Mouse (Mus musculus): Measurements from ENCODE around the gene Tac2. TPM values are rescaled to one million over a fixed set of nuclear protein-coding genes. Genes with fewer than 3 reads are reported as not detected.

Gene Tac2
- 10 to 100 TPM; 18.3 to 18.5 TPM for total RNA-seq (2021)

DNA sequence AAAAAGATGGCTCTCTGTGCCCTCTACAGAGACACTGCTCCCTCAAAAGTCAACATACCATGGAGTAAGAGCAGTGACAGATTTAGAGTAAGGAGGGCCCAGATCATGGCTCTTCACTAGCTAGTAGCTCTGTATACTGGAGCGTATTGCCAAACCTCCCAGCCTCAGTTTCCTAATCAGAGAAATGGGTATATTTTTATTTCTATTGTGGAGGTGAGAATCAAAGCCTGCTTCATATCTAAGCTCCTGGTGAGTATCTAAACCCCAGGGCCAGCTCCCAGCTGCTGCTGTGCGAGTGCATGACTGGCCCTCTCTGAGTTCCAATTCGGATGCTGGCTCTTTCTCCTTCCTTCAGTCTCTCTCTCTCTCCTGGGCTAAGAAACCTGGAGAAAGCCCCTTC, at the start of gene Tac2:
TSS of gene Tac2 (plus strand) at position 301 of the 400 bp plus-strand sequence.
- no peak for DNase-seq (ENCODE audit: low spot score in 2 of 2)
- intact Hi-C loops (cut with DNase I), result no loop called here

DNA sequence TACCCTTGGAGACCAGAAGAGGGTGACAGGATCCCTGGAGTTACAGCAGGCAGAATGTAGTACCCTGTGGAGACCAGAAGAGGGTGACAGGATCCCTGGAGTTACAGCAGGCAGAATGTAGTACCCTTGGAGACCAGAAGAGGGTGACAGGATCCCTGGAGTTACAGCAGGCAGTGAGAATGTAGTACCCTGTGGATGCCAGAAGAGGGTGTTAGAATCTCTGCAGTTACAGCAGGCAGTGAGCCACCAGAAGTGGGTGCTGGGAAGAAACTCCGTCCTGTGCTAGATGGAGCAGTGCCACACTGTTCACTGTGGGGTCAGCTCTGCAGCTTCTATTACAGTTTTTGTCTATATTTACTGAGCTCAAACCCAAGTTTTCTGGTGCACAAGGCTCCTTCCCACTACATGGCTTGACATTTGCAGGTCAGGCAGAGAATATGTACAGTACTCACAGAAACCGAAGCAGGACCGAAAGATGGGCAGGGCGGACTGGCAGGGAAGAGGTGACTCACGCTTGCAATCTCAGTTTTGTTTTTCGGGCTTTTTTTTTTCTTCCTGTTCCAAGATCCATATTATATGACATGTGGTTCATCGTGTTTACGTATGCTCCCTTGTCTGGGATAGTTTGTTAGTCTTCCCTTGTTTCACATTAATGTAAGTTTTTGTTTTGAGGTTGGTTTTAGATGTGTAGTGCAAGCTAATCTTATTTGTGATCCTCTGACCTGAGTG, 49.3 kb upstream of the Tac2 start:
- intact Hi-C loops (cut with DNase I), result loop anchor here (1.0 to 5.0 kb wide), 2 partner anchors 34 to 262 kb away; no protein-coding TSS in a partner anchor
- DNase-seq (ENCODE audit: low spot score in 2 of 2), result peak; percentile 93 to 99

DNA sequence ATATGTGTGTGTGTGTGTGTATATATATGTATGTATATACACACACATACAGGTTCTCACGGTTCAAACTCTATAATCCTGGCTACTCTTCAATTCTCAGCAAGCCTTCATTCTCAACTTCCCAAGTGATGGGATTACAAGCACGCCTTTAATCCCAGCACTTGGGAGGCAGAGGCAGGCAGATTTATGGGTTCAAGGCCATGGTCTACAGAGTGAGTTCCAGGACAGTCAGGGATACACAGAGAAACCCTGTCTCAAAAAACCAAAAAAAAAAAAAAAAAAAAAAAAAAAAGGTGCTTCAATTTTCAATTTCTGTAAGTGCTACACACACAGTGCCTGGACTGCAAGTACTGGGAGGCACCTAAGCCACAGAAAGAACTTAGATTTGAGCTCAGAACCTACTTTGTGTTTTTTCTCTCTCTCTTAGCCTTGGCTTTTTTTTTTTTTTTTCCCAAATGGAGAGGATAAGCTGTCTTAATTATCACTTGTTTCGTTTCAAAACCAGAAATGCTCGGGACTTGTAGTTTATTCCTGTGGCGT, 48.3 kb upstream of the Tac2 start:
- no peak for DNase-seq (ENCODE audit: low spot score in 2 of 2)
- intact Hi-C loops (cut with DNase I), result loop anchor here (5.0 kb wide), 1 partner anchor 261 kb away; no protein-coding TSS in a partner anchor

DNA sequence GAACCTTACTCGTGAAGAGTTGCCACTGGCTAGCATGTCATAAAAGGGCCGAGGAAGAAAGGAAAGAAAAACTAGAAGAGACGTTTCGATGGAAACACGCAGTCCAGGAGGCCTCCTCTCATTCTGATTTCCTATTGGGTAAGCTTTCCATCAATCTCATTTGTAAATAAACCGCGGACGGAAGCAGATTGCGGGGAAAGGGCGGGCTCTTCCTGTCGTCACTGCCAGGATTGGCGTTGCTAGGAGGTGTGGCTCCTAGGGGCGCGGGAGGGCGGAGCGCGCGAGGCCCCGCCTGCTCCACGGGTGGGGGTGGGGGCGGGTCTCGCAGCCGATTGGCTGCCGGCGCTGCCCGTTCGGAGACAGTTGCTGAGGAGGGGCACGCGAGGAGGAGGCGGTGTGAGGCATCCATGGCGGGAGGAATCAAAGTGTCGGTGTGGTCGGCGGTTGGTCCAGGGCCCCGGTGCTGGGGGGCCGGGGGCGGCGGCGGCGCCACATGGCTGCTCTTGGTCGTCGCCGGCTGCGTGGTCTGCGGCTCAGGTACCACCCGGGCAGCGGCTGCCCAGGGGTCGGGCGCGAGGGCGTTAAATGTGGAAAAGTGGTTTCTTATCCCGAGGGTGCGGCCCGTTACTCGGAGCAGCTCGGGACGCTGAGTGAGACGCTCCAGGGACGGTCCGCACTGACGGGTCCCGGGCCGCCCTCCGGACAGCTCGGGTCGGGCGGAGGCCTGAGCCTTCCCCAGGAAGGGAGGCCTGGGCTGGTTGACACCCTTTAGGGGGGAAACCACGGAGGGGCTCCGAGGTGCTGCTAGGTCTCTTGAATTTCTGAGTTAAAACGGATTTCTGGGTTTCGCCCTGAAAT, 47.4 kb upstream of the Tac2 start:
- DNase-seq (ENCODE audit: low spot score in 2 of 2), result peak; percentile 93 to 99
- intact Hi-C loops (cut with DNase I), result loop anchor here (5.0 kb wide), 1 partner anchor 260 kb away; no protein-coding TSS in a partner anchor

DNA sequence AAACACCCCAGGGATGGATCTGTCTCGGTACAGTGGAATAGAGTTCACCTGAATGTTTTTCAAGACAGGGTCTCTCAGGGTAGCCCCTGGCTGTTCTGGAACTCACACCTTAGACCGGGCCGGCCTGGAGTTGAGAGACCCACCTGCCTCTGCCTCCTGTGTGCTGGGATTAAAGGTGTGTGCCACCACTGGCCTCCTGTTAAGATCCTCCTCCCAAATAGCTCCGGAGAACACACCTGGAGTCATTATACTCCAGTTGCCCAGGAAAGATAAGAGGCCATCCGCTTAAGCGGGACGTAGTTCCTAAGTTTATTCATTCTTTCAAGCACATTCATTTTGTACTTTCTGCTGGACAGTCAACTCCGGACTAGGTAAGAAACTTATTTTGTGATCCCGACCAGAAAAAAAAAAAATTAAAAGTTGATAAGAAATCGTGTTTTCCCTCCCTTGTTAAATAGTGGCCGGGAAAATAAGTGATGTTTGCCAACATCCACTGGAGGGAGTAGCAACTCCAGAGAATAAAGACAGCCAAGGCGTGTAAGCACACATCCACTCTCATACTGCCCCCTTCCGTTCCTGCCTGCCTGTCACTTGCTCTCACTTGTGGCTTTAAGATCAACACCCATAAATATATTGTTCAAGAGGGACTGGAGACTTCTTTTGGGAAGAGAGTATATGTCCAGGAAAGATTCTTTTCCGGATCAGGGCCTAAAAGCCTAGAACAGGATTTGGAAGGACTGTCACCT, 46.5 kb upstream of the Tac2 start:
- DNase-seq (ENCODE audit: low spot score in 2 of 2), result peak; percentile 46 to 81
- intact Hi-C loops (cut with DNase I), result loop anchor here (2.0 to 5.0 kb wide), 2 partner anchors 61 to 260 kb away; partner anchors contain the start of gene Zbtb39

DNA sequence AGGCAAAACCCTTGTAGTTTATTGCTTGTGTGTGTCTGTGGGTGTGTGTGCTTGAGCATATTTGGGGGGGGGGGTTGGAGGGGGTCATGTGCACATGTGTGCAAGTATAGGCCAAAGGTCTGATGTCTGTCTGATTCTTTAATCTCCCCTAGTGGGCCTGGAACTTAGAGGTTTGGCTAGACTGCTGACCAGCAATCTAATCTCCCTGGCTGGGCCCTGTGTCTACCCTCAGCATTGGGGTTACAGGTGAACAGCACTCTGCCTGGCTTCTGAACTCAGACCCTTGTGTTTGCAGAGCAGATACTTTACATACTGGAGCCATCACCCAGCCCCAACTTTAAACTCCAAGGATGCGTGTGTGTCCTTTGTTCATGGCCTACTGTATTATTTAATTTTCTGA, 45.1 kb upstream of the Tac2 start:
- intact Hi-C loops (cut with DNase I), result loop anchor here (2.0 to 5.0 kb wide), 2 partner anchors 60 to 258 kb away; partner anchors contain the start of gene Zbtb39
- no peak for DNase-seq (ENCODE audit: low spot score in 2 of 2)

DNA sequence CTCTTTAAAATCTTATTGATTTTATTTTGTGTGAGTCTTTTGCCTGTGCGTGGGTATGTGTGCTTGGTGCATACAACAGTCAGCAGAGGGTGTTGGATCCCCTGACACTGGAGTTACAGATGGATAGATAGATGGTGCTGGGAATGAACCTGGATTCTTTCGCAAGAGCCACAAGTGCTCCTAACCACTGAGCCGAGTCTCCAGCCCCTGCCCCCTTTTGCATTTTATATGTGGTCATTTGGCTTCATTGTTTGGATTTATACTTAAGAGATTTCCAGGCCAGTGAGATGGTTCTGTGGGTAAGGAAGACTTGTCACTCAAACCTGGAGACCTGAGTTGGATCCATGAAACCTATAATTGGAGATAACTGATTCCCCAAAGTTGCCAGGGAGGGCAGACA, 44.4 kb upstream of the Tac2 start:
- intact Hi-C loops (cut with DNase I), result loop anchor here (2.0 to 5.0 kb wide), 2 partner anchors 59 to 257 kb away; partner anchors contain the start of gene Zbtb39
- no peak for DNase-seq (ENCODE audit: low spot score in 2 of 2)

DNA sequence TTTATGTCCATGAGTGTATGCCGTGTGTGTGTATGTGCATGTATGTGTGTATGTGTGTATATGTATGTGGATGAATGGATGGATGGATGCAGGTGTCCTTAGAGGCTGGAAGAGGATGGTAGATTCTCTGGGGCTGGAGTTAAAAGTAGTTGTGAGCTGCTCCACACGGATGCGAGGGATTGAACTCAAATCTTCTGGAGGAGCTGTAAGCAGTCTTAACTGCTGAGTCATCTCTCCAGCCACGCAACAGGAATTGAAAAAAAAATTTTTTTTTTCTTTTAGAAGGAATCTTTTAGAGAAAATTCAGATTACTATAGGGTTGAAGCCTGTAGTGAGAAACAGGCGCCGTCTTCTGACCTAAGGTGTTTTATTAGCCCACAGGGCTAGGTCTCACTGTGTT, 41.4 kb upstream of the Tac2 start:
- intact Hi-C loops (cut with DNase I), result no loop called here
- no peak for DNase-seq (ENCODE audit: low spot score in 2 of 2)

DNA sequence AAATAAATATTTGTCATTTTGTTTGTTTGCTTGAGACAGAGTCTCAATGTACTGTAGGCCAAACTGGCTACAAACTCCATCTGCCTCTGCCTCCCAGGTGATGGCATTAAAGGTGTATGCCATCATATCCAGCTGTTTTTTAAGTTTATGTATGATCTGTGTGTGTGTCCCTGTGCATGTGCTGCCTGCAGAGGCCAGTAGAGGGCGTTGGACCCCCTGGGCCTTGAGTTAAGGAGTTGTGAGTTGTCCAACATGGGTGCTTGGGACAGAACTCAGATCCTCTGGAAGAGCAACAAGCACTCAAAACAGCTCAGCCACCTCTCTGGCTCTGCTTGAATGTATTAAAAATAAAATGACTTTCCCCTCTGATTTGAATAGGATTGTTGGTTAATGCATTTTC, 33.2 kb upstream of the Tac2 start:
- intact Hi-C loops (cut with DNase I), result no loop called here
- no peak for DNase-seq (ENCODE audit: low spot score in 2 of 2)

DNA sequence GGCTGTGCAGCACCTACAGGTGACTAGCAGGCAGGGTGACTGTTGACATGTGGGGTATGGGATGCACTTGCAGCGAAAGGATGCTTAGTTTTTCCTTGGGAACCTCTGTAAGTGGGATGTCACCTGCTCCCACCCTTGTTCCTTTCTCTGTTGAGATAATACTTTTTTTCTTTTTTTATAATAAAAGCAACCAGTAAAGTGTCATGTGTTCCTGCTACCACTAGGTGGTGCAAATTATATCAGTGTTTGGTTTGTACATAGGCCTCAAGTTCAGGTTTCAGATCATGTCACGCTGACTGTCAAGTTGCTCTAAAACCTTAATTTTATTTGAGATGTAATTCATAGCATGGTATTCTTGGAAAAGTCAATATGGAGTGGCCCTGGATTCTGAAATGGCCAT, 29.6 kb upstream of the Tac2 start:
- intact Hi-C loops (cut with DNase I), result loop anchor here (1.0 to 5.0 kb wide), 3 partner anchors 40 to 313 kb away; partner anchors contain the start of gene Hsd17b6
- DNase-seq (ENCODE audit: low spot score in 2 of 2), result peak; percentile 30 to 32

DNA sequence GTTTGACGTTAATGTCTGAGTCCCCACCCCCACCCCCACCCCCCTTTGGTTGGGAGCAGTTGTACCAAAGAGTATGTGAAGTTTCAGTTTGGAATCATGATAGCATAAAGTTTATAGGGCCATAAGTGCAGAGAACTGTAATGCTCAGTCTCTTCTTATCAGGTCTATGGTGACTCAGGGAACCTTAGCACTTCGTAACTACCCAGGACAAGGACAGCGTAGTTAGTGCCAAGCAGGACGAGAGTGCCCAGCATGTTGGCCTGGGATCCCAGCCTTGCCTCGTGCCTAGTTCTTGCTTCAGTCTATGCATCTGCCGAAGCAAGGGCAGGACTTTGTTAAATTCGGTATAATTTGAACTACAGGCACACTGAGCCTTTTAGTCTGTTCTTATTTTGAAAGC, 28.5 kb upstream of the Tac2 start:
- DNase-seq (ENCODE audit: low spot score in 2 of 2), result no peak
- intact Hi-C loops (cut with DNase I), result loop anchor here (5.0 kb wide), 2 partner anchors 242 to 312 kb away; partner anchors contain the start of gene Hsd17b6

DNA sequence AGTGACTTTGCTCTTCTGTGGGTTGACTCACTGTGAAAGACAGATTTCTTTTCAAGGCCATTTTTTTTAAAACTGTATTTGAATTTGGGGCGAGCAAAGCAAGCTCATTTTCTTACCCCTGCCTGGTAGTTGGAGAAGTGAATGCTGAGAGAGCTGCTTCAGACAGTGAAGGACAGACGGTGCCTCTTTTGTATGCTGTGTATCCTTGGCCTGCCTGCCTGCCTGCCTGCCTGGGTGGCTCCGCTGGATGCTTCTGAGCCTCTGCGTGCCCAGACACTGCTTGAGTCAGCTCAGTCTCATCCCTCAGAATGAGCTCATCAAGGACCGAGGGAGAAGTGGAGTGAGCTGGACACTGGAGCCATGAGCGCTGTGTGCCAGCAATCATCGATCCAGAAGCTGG, 25.3 kb upstream of the Tac2 start:
- DNase-seq (ENCODE audit: low spot score in 2 of 2), result no peak
- intact Hi-C loops (cut with DNase I), result loop anchor here (5.0 kb wide), 2 partner anchors 238 to 308 kb away; partner anchors contain the start of gene Hsd17b6

DNA sequence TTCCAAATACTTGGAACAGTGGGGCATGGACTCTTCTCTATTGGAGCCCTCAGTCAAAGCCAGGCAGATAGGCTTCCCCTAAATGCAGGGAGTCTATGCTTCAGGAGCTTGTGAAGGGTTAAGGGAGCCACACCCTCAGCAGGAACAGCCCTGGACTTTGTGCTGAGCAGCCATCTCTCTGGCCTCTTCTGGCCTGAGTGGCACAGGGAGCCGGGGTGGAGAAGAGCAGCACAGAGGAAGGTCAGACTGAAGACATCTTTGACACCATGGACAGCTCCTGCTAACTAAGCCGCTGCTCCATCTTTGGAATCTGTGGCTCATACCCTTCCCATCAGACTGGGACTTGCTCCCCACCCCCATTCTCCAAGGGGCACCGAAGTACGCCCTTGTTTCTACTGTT, 21.0 kb upstream of the Tac2 start:
- intact Hi-C loops (cut with DNase I), result no loop called here
- no peak for DNase-seq (ENCODE audit: low spot score in 2 of 2)

DNA sequence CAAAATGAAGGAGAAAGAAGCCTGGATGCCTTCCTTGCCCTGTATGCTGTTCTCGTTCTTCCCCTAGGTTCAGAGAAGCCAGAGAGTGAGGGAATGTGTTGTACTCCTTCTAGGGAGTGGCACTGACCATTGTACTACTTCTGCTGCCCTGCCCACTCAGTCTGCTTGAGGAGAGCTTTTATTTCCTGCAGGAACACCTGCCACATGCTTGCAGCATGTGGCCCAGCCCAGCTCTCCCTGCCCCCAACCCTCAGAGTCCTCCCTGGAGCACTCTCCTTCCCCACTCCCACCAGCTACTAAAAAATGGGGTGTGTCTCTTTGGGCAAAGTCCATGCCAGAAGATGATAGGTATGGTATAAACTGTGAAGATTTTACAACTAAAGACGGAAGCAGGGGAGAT, 20.0 kb upstream of the Tac2 start:
- intact Hi-C loops (cut with DNase I), result no loop called here
- DNase-seq (ENCODE audit: low spot score in 2 of 2), result no peak

DNA sequence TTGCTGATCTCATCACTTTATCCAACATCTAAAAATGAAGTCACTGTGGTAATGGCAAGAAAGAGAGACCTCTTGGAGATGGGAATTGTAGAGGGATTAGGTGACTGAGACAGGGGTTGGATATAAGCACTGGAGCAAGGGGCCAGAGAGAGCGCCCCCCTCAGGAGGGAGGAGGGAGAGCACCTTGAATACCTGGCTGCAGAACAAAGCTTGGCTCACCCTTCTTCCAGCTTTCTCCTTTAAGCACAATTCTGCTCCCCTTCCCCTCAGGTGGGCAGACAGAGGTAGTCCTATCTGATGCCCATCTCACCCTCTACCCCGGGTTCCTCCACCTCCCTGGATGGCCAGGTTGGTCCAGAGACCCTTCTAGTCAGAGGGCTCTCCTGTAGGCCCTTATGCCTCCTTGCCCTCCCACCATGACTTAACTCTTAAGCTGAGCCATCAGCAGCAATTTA, 19.5 kb upstream of the Tac2 start, which contains the start of gene Myo1a:
TSS of gene Myo1a (plus strand) at position 405 of the 455 bp plus-strand sequence.
- no peak for DNase-seq (ENCODE audit: low spot score in 2 of 2)
- intact Hi-C loops (cut with DNase I), result no loop called here

DNA sequence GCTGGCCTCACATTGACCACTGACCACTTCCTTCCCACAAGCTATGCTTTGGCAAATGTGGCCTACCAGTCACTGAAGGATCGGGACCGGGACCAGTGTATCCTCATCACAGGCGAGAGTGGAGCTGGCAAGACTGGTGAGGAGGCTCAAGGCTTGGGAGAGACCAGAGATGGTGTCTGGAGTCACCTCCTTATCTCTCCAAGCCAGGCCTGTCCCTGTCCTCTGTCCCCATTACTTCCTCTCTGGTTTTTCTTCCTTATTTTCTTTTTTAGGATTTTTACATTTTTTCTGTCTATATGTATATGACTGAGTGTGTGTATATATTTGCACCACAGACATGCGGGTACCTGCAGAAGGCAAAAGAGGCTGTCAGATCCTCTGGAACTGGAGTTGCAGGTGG, 18.5 kb upstream of the Tac2 start:
- no peak for DNase-seq (ENCODE audit: low spot score in 2 of 2)
- intact Hi-C loops (cut with DNase I), result no loop called here

DNA sequence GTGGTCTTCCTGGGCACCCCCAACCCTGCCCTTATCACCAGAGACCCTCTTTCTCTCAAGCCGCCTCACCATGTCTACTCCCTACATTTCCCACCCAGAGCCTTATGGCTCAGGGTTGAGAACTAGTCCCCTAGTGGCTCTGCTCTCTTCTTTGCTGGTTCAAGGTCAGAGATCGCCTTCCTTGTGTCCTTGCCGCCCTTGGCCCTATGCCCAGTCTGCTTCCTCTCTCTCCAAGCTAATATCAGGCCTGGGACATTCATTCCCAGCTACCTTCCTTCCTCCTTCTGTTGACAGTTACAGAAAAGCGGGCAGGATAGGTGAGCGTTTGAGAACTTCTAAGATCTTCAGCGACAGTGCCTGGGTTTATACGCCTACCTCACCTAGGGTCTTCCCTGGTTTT, 16.6 kb upstream of the Tac2 start:
- intact Hi-C loops (cut with DNase I), result no loop called here
- no peak for DNase-seq (ENCODE audit: low spot score in 2 of 2)

DNA sequence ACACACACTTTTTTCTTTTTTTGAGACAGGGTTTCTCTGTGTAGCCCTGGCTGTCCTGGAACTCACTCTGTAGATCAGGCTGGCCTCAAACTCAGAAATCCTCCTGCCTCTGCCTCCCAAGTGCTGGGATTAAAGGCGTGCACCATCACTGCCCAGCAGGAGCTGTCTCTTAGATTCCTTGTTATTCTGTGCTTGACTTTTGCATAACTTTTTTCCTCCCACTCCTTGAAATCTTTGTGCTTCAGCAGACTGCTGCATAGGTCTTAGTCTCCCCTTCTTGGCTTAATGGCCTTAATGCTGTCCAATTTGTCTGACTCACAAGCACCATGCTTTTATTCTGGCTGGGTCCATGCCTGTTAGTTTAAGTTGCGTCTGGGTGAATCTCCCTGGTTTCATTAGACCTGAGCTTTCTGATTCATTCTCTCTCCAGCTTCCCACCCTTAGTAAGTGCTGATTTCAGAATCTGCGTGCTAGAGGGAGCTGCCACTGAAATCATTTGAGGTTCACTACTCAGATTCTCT, 15.4 kb upstream of the Tac2 start:
- no peak for DNase-seq (ENCODE audit: low spot score in 2 of 2)
- intact Hi-C loops (cut with DNase I), result no loop called here

DNA sequence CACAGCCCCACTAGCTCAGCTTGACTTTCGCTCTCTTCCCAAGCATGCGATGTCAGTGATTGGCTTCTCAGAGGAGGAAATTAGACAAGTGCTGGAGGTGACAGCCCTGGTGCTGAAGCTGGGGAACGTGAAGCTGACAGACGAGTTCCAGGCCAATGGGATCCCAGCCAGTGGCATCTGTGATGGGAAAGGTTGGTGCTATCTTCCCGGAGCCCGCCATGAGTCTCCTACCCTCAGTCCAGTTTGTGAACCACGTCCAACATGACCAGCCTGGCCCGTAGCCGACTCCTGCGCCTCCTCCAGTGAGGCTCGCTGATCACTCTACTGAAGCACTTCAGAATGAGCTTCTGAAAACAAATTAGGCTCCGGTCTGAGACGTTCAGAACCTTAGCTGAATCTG, 13.9 kb upstream of the Tac2 start:
- no peak for DNase-seq (ENCODE audit: low spot score in 2 of 2)

More for the DNA sequence above, 13.9 kb upstream of the Tac2 start:
- intact Hi-C loops (cut with DNase I), result no loop called here

Data from left cerebral cortex, postnatal 25 days (tissue).